Mouse (Mus musculus) myocyte (in vitro differentiated cells): ENCODE data around the gene Txk.

Experiments
- E2F4 ChIP-seq: IDR thresholded peaks from one replicate; pipeline ENCODE4 v1.6.1; 2011; ENCODE audit warnings: mild to moderate bottlenecking, control low read depth, moderate library complexity; ENCODE audit not compliant: insufficient read depth
- MAX ChIP-seq: IDR thresholded peaks from one replicate; pipeline ENCODE4 v1.6.1; 2011; ENCODE audit warnings: low read depth, mild to moderate bottlenecking, control low read depth
- MYOD1 ChIP-seq, 3 experiments: IDR thresholded peaks; one replicate each; pipeline ENCODE4 v1.6.1; 2011; ENCODE audit warnings: control low read depth in 2 of 3, low read depth in 2 of 3, mild to moderate bottlenecking in 2 of 3, moderate library complexity in 1 of 3; ENCODE audit not compliant: insufficient read length in 2 of 3, control insufficient read depth in 1 of 3
- POLR2A ChIP-seq: IDR thresholded peaks from one replicate; pipeline ENCODE4 v1.6.1; 2011; ENCODE audit warnings: low read depth, mild to moderate bottlenecking, control low read depth, moderate library complexity; ENCODE audit not compliant: insufficient read length
- POLR2AphosphoS2 ChIP-seq: IDR thresholded peaks from one replicate; pipeline ENCODE4 v1.6.1; 2011; ENCODE audit warnings: low read depth, control low read depth; ENCODE audit not compliant: insufficient read length
- REST ChIP-seq: IDR thresholded peaks from one replicate; pipeline ENCODE4 v1.6.1; 2011; ENCODE audit warnings: mild to moderate bottlenecking, control low read depth, moderate library complexity; ENCODE audit not compliant: insufficient read depth, insufficient read length
- TCF12 ChIP-seq: IDR thresholded peaks from one replicate; pipeline ENCODE4 v1.6.1; 2011; ENCODE audit warnings: mild to moderate bottlenecking, control low read depth; ENCODE audit not compliant: poor library complexity, insufficient read depth, severe bottlenecking
- USF1 ChIP-seq: IDR thresholded peaks from one replicate; pipeline ENCODE4 v1.6.1; 2011; ENCODE audit warnings: low read depth, mild to moderate bottlenecking, control low read depth, moderate library complexity

GRCm38 (mm10) chr5:72763546-72763945, 11.0 kb upstream of the Txk start:
- TF ChIP-seq USF1 (no peak), POLR2AphosphoS2 (no peak), MAX (no peak), REST (no peak), E2F4 (no peak), TCF12 (no peak), POLR2A (no peak), MYOD1 (IDR thresholded peaks at IDR 0.05; ENCODE audit: control insufficient read depth in 1 of 3, insufficient read length in 2 of 3, low read depth in 2 of 3) (no peak)
